Mouse (Mus musculus): ENCODE measurements at regions not wholly inside any gene's neighbourhood (a gene's known extent, or its start where the extent isn't known, plus 50 kb on each side); places are given as distances from the start of the nearest gene placed in this dataset.
A peak's percentile ranks its signal among the peaks of the same experiment; 100 is the strongest.

DNA sequence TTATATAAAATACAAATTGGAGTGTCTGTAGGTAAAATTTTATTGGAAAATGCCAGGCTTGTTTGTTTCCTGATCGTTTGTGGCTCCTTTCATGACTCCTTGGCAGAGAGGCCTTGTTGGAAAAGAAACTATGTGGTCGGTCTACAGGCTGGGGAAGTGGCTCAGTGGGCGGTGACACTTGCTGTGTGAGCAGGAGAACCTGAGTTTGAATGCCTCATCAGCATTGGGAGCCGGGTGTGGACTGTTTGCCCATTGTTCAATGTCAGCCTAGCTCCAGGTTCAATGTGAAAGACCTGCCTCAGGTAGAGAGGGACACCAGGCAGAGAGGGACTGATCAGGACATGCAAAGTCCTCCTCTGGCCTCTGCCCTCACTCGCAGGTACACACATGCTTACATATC, 235.4 kb downstream of the Tle3 start:
- no peaks in the 10 kb centered on the region for H3K36me3 ChIP-seq (ENCODE audit: control insufficient read depth, insufficient read depth, low read length)
- 85% methylated on average over 5 of the region's 5 CpGs for WGBS
- H3K4me3 ChIP-seq (ENCODE audit: low read depth, low read length) = no peak overlapping the region
- no peaks in the 10 kb centered on the region for H3K9me3 ChIP-seq (ENCODE audit: control insufficient read depth, low read length)
- no peaks in the 10 kb centered on the region for H3K4me1 ChIP-seq (replicated peaks; ENCODE audit: control insufficient read depth, insufficient read depth, low read length)
- no peak overlapping the region for H3K4me2 ChIP-seq (ENCODE audit: low read length)
- no peaks in the 10 kb centered on the region for H3K27me3 ChIP-seq (replicated peaks; ENCODE audit: control insufficient read depth, insufficient read depth, low read length)
- DNase-seq (ENCODE audit: low spot score) = no peak
- no peak for ATAC-seq (replicated peaks; ENCODE audit: low FRiP score, low TSS enrichment, low read depth)
- H3K9ac ChIP-seq (ENCODE audit: low read length) = no peak overlapping the region
- H3K27ac ChIP-seq (ENCODE audit: low read depth) = no peak overlapping the region

DNA sequence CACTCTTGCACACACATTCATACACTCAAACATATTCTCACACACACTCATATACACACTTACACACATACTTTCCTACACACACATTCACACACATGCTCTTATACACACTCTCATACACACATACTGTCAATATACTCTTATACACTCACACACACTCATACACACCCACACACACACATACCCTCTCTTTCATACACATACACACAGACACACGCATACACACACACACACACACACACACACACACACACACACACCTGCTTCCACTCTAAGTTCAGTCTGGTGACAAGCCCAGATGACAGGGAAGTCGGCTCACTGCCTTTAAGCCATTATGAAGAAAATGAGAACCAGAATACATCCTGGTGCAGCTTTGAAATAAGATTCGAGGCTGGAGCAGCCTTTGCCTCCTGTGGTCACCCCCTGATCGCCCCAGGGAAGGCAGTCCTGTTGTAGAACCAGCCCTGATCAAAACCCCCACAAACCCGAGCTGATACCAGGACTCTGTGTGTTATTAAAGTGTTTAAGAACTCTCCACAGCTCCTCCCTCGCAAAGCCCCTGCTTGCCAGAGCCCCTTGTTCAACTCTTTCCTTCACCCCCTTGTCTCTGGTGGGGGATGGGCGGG, 230.3 kb downstream of the Tle3 start:
- DNase-seq (ENCODE audit: low spot score) = no peak

DNA sequence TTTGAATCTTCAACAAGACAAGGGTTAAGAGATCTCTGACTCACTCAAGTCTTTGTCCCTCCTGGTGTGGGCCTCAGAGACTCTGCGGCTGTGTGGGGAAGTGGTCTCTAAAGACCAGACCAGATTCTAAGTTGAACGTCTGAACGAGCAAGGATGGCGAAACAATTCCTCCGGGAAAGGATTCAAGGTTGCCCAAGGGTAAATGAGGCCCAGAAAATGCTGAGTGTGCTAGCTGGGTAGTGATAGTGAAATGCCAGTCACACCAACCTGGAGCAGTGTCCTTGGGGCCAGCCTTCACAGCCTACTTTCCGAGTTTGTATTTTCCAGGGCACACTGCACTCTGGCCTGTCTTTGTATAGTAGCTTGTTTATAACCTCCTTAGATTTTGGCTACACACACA, 229.7 kb downstream of the Tle3 start:
- Histone ChIP-seq H3K4me3 (ENCODE audit: low read depth, low read length) (no peak overlapping the region), H3K4me2 (ENCODE audit: low read length) (no peak overlapping the region), H3K36me3 (ENCODE audit: control insufficient read depth, insufficient read depth, low read length) (no peaks in the 10 kb centered on the region), H3K27ac (ENCODE audit: low read depth) (no peak overlapping the region), H3K27me3 (replicated peaks; ENCODE audit: control insufficient read depth, insufficient read depth, low read length) (no peaks in the 10 kb centered on the region), H3K4me1 (replicated peaks; ENCODE audit: control insufficient read depth, insufficient read depth, low read length) (peaks cover 5% of the 10 kb centered on the region; the same call in 1 of the 2 replicates), H3K9me3 (ENCODE audit: control insufficient read depth, low read length) (no peaks in the 10 kb centered on the region), H3K9ac (ENCODE audit: low read length) (no peak overlapping the region)
- 88% methylated on average over 6 of the region's 6 CpGs for WGBS
- DNase-seq (ENCODE audit: low spot score) (no peak), ATAC-seq (replicated peaks; ENCODE audit: low FRiP score, low TSS enrichment, low read depth) (no peak)

More for the DNA sequence above, 230.3 kb downstream of the Tle3 start:
- no peak for ATAC-seq (replicated peaks; ENCODE audit: low FRiP score, low TSS enrichment, low read depth)
- no peaks in the 10 kb centered on the region for H3K4me1 ChIP-seq (replicated peaks; ENCODE audit: control insufficient read depth, insufficient read depth, low read length)
- 51% methylated on average over 7 of the region's 7 CpGs for WGBS
- H3K9me3 ChIP-seq (ENCODE audit: control insufficient read depth, low read length) = no peaks in the 10 kb centered on the region
- no peak overlapping the region for H3K9ac ChIP-seq (ENCODE audit: low read length)
- no peak overlapping the region for H3K4me3 ChIP-seq (ENCODE audit: low read depth, low read length)
- no peak overlapping the region for H3K4me2 ChIP-seq (ENCODE audit: low read length)
- H3K36me3 ChIP-seq (ENCODE audit: control insufficient read depth, insufficient read depth, low read length) = no peaks in the 10 kb centered on the region
- H3K27me3 ChIP-seq (replicated peaks; ENCODE audit: control insufficient read depth, insufficient read depth, low read length) = no peaks in the 10 kb centered on the region
- no peak overlapping the region for H3K27ac ChIP-seq (ENCODE audit: low read depth)

DNA sequence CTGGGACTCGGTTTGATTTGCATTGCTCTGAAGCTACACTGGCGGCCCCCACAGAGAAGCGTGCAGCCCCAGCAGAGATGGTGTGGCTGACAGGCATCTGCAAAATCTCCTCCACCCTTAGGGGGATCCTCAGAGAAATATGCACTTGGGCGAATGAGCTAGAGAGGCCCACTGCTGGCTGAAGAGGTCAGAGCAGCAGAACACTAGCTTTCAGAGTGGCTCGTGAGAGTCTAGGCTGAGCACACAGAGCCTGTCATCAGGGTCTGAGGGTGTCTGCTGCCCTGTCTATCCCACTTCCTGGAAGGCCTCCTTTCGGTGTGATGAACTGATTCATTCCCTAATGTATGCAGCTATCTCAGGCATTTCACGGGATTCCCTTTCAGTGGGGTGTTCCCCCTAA, 225.1 kb downstream of the Tle3 start:
- peaks cover 12% of the 10 kb centered on the region; the same call in 1 of the 2 replicates for H3K4me1 ChIP-seq (replicated peaks; ENCODE audit: control insufficient read depth, insufficient read depth, low read length)
- no peaks in the 10 kb centered on the region for H3K9me3 ChIP-seq (ENCODE audit: control insufficient read depth, low read length)
- H3K27me3 ChIP-seq (replicated peaks; ENCODE audit: control insufficient read depth, insufficient read depth, low read length) = no peaks in the 10 kb centered on the region
- no peaks in the 10 kb centered on the region for H3K36me3 ChIP-seq (ENCODE audit: control insufficient read depth, insufficient read depth, low read length)
- 22% methylated on average over 7 of the region's 7 CpGs for WGBS
- H3K9ac ChIP-seq (ENCODE audit: low read length) = no peak overlapping the region
- peak overlapping the region; percentile 18; the same call in 1 of the 2 replicates for H3K4me2 ChIP-seq (ENCODE audit: low read length)
- no peak overlapping the region for H3K4me3 ChIP-seq (ENCODE audit: low read depth, low read length)
- H3K27ac ChIP-seq (ENCODE audit: low read depth) = no peak overlapping the region
- no peak for DNase-seq (ENCODE audit: low spot score)
- peak; percentile 55; the same call in 1 of the 2 replicates for ATAC-seq (replicated peaks; ENCODE audit: low FRiP score, low TSS enrichment, low read depth)

DNA sequence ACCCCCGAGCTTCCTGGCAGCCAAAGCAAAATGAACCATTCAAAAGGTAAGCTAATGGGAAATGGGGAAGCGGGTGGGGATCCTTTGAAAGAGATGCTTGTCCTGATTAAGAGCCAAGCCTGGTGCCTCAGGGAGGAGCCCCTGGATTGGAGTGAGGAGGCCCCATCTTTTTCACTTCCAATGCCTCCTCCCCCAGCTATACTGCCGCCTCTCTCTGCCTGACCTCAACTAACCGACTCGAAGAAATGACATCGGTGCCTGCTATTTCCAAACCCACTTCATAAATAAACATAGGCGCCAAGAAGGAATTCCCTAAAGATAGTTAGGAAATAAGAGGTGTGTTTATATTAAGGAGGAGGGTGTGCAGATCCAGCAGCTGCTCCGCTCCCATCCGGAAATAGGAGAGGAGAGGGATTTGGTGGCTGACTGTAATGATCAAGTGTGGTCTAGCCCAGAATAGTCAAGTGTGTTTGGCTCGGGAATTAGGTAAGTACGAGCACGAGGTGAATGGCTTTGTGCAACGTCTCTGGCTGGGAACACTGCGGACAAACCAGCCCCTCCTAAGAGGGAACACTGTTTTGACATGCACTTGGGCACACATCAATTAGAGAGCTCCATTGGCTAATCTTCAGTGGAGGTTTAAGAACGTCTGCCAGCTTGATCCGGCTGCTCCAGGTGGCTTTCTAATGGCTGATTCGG, 224.4 kb downstream of the Tle3 start:
- Histone ChIP-seq H3K4me3 (ENCODE audit: low read depth, low read length) (no peak overlapping the region), H3K9ac (ENCODE audit: low read length) (no peak overlapping the region), H3K4me1 (replicated peaks; ENCODE audit: control insufficient read depth, insufficient read depth, low read length) (peaks cover 12% of the 10 kb centered on the region; the same call in 1 of the 2 replicates), H3K36me3 (ENCODE audit: control insufficient read depth, insufficient read depth, low read length) (no peaks in the 10 kb centered on the region), H3K4me2 (ENCODE audit: low read length) (peak overlapping the region; percentile 18; the same call in 1 of the 2 replicates), H3K27ac (ENCODE audit: low read depth) (no peak overlapping the region), H3K27me3 (replicated peaks; ENCODE audit: control insufficient read depth, insufficient read depth, low read length) (no peaks in the 10 kb centered on the region), H3K9me3 (ENCODE audit: control insufficient read depth, low read length) (no peaks in the 10 kb centered on the region)
- DNase-seq (ENCODE audit: low spot score) (no peak), ATAC-seq (replicated peaks; ENCODE audit: low FRiP score, low TSS enrichment, low read depth) (no peak)
- 24% methylated on average over 17 of the region's 17 CpGs for WGBS

DNA sequence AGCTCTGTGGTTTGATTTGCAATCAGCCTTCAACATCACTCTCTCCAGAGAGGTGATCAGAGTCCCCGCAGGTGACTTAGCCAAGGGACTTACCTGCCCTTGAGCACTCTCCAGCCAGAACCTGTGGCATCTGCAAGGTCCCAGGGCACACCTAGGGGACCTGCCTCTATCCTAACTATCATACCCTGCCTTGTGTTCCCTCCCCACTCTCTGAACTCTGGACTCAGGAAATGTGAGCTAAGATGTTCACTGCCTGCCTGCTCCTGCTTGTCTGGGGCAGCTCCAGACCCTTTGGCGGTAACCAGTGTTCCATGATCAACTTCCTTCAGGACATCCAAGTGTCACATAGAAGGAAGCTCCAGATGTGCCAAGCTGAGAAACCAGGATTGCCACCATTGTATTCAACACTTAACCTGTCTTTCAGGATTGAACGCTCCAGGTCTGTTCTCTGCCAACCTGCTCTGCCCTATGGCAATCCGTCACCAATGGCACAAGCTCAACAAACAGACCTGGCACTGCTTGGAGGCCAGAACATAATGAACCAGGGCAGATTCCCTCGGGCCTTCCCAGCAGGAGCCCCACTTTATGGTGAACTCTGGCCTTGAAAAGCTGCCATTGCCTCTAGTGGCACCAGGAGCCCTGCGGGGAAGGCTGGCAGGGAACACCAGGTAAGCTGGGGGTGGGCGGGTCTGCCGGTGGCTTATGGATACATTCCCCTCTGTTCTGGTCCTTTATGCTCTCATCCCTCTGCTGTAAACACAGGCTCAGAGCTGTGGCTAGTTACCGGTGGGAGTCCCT, 223.2 kb downstream of the Tle3 start:
- Histone ChIP-seq H3K36me3 (ENCODE audit: control insufficient read depth, insufficient read depth, low read length) (no peaks in the 10 kb centered on the region), H3K27me3 (replicated peaks; ENCODE audit: control insufficient read depth, insufficient read depth, low read length) (no peaks in the 10 kb centered on the region), H3K4me1 (replicated peaks; ENCODE audit: control insufficient read depth, insufficient read depth, low read length) (peaks cover 12% of the 10 kb centered on the region; the same call in 1 of the 2 replicates), H3K9me3 (ENCODE audit: control insufficient read depth, low read length) (no peaks in the 10 kb centered on the region), H3K4me2 (ENCODE audit: low read length) (no peak overlapping the region), H3K27ac (ENCODE audit: low read depth) (no peak overlapping the region), H3K9ac (ENCODE audit: low read length) (no peak overlapping the region), H3K4me3 (ENCODE audit: low read depth, low read length) (no peak overlapping the region)
- WGBS = 79% methylated on average over 9 of the region's 9 CpGs
- DNase-seq (ENCODE audit: low spot score) = no peak
- ATAC-seq (replicated peaks; ENCODE audit: low FRiP score, low TSS enrichment, low read depth) = no peak

DNA sequence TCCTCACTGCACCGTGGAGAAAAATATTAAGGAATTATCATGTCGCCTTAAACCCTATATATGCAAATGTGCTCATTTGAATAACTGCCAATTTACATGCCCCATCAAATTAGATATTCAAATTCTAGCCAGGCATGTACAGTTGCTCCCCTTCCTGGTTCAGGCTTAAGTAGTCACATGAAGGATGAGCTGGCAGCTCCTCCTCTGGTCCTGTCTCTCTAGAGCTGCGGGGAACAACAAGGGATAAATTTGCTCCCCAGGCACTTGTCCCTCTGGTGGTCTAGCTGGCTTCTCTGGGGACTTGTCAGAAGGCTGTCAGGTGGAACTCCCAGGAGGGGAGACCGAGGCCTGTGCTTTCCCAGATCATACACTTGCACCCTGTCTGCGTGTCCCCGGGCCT, 221.8 kb downstream of the Tle3 start:
- Histone ChIP-seq H3K4me3 (ENCODE audit: low read depth, low read length) (no peak overlapping the region), H3K27ac (ENCODE audit: low read depth) (no peak overlapping the region), H3K9me3 (ENCODE audit: control insufficient read depth, low read length) (no peaks in the 10 kb centered on the region), H3K4me1 (replicated peaks; ENCODE audit: control insufficient read depth, insufficient read depth, low read length) (peaks cover 12% of the 10 kb centered on the region; the same call in 1 of the 2 replicates), H3K9ac (ENCODE audit: low read length) (no peak overlapping the region), H3K27me3 (replicated peaks; ENCODE audit: control insufficient read depth, insufficient read depth, low read length) (no peaks in the 10 kb centered on the region), H3K36me3 (ENCODE audit: control insufficient read depth, insufficient read depth, low read length) (no peaks in the 10 kb centered on the region), H3K4me2 (ENCODE audit: low read length) (no peak overlapping the region)
- no peak for DNase-seq (ENCODE audit: low spot score)
- 83% methylated on average over 6 of the region's 6 CpGs for WGBS
- ATAC-seq (replicated peaks; ENCODE audit: low FRiP score, low TSS enrichment, low read depth) = no peak

DNA sequence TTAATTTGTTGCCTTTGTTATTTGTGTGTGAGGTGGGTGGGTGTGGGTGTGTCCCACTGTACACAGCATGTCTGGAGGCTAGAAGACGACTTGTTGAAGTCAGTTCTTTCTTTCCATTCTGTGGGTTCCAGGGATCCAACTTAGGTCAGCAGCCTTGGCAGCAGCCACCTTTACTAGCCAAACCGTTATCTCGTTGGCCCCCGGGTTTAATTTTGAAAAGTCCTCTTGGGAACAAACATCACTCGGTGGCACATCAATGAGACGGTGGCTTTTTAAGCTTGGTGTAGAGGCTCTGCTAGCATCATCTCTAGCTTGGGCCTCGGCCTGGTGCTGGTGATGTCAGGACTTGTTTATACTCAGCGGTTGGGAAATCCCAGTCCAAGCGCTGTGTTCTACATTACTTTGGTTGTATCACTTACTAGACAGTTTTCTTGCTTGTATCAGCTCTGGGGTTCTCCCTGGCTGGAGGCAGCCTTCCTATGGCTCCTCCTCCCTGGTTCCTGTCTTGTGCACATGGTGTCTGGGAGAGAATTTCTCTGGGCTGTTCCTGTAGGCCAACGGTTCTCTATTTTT, 217.6 kb downstream of the Tle3 start:
- 73% methylated on average over 10 of the region's 10 CpGs for WGBS
- Histone ChIP-seq H3K36me3 (ENCODE audit: control insufficient read depth, insufficient read depth, low read length) (no peaks in the 10 kb centered on the region), H3K4me1 (replicated peaks; ENCODE audit: control insufficient read depth, insufficient read depth, low read length) (no peaks in the 10 kb centered on the region), H3K4me2 (ENCODE audit: low read length) (no peak overlapping the region), H3K27me3 (replicated peaks; ENCODE audit: control insufficient read depth, insufficient read depth, low read length) (no peaks in the 10 kb centered on the region), H3K9me3 (ENCODE audit: control insufficient read depth, low read length) (no peaks in the 10 kb centered on the region), H3K4me3 (ENCODE audit: low read depth, low read length) (no peak overlapping the region), H3K9ac (ENCODE audit: low read length) (no peak overlapping the region), H3K27ac (ENCODE audit: low read depth) (no peak overlapping the region)
- DNase-seq (ENCODE audit: low spot score) (no peak), ATAC-seq (replicated peaks; ENCODE audit: low FRiP score, low TSS enrichment, low read depth) (no peak)
